In the genomic region with DNA sequence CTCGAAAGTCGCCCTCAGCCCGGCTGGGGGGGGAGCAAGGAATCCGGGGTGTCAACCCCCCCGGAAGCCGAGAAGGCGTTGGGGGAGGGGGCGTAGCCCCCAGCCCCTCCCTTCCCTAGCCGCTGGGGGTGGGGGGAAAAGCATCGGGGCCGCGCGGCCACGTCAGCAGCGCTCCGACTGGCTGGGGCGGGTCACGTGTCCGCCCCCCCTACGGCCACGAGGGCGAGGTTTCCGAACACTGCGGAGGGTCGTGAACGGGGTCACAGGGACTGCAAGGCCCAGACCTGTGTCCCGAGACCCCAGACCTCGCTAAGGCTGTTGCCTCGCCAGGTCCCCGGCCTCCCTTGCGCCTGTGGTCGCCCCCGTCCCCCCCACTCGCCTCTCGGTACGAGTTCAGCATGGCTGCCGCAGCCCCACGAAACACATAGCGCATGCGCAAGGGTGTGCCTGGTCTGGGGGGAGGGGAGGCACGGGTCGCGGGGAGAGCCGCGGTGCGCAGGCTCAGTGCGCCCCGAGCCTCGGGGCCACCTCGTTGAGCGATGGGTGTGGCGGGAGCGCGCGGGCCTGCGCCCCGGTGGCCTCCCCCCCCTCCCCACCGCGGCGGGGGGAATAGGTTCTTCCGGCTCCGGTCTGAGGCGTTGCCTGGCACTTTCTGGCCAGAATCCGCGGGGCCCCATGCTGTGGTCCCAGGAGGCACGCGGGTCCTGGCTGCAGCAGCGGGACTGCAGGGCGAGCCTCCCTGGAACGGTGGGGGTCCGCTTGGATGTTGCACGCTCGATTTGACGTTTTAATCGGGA, we compare ENCODE assay signal across 8 mouse cellular contexts. TPM values are rescaled to one million over a fixed set of nuclear protein-coding genes. Genes with fewer than 3 reads are reported as not detected.
DNase-seq lines count a peak whose midpoint lies in the region; ATAC-seq and TF ChIP-seq lines count a peak whose summit lies in the region.

A gene (minus strand): TSS at position 447 of the 797 bp plus-strand sequence.

- TF ChIP-seq POLR2A in kidney, adult 2 months (IDR thresholded peaks at IDR 0.05; ENCODE audit: low read depth, low read length): no peak
- TF ChIP-seq POLR2A in small intestine, adult 2 months (IDR thresholded peaks at IDR 0.05; ENCODE audit: low read depth, low read length): peak; percentile 81

- H3K27me3 ChIP-seq in embryonic facial prominence, embryonic 13.5 days: no peaks in the 10 kb centered on the region
- H3K27me3 ChIP-seq in kidney, adult 2 months (replicated peaks; ENCODE audit: control insufficient read depth, insufficient read depth, low read length): no peaks in the 10 kb centered on the region
- no peaks in the 10 kb centered on the region for H3K27me3 ChIP-seq in limb, embryonic 11.5 days (ENCODE audit: control insufficient read depth, insufficient read depth, low read length)
- 0 out of 2 replicates have a peak, but pooled peaks cover 4% of the 10 kb centered on the region for H3K27me3 ChIP-seq in midbrain, embryonic 13.5 days
- H3K27me3 ChIP-seq in small intestine, adult 2 months (ENCODE audit: control insufficient read depth, insufficient read depth, low read length): no peaks in the 10 kb centered on the region

- H3K9me3 ChIP-seq in embryonic facial prominence, embryonic 13.5 days: no peaks in the 10 kb centered on the region
- H3K9me3 ChIP-seq in limb, embryonic 11.5 days (ENCODE audit: control insufficient read depth, low read length): no peaks in the 10 kb centered on the region
- H3K9me3 ChIP-seq in midbrain, embryonic 13.5 days: no peaks in the 10 kb centered on the region

- H3K27ac ChIP-seq in embryonic facial prominence, embryonic 13.5 days: peak within 1 kb of the TSS; percentile 100
- peak within 1 kb of the TSS; percentile 99 for H3K27ac ChIP-seq in kidney, adult 2 months (ENCODE audit: insufficient read depth, low read depth, low read length)
- H3K27ac ChIP-seq in limb, embryonic 11.5 days (replicated peaks; ENCODE audit: low read depth, low read length): peak within 1 kb of the TSS; percentile 100
- peak within 1 kb of the TSS; percentile 100 for H3K27ac ChIP-seq in midbrain, embryonic 13.5 days
- peak within 1 kb of the TSS; percentile 100 for H3K27ac ChIP-seq in small intestine, adult 2 months (ENCODE audit: insufficient read depth, low read depth, low read length)

- H3K4me2 ChIP-seq in embryonic facial prominence, embryonic 13.5 days: peak within 1 kb of the TSS; percentile 92
- H3K4me2 ChIP-seq in limb, embryonic 11.5 days (ENCODE audit: low read depth, severe bottlenecking): peak within 1 kb of the TSS; percentile 82
- peak within 1 kb of the TSS; percentile 98 for H3K4me2 ChIP-seq in midbrain, embryonic 13.5 days (replicated peaks)

- peaks cover 28% of the 10 kb centered on the region for H3K4me1 ChIP-seq in embryonic facial prominence, embryonic 13.5 days
- H3K4me1 ChIP-seq in kidney, adult 2 months (ENCODE audit: control insufficient read depth, insufficient read depth, low read length): peaks cover 5% of the 10 kb centered on the region; the same call in 1 of the 2 replicates
- peaks cover 13% of the 10 kb centered on the region for H3K4me1 ChIP-seq in limb, embryonic 11.5 days (ENCODE audit: control insufficient read depth, insufficient read depth, low read length)
- peaks cover 26% of the 10 kb centered on the region for H3K4me1 ChIP-seq in midbrain, embryonic 13.5 days (replicated peaks)
- peaks cover 15% of the 10 kb centered on the region for H3K4me1 ChIP-seq in small intestine, adult 2 months (ENCODE audit: control insufficient read depth, insufficient read depth, insufficient read length, low read length)

- DNase-seq in 3T3-L1 (ENCODE audit: low read depth, low spot score): peak; percentile 96
- DNase-seq in adrenal gland, postnatal 4 days (ENCODE audit: low spot score in 2 of 2): peak; percentile 98
- peak; percentile 98 for DNase-seq in heart, adult 18-20 months
- DNase-seq in kidney, adult 2 months: peak; percentile 98
- peak; percentile 98 for DNase-seq in limb, embryonic 11.5 days (ENCODE audit: low spot score)

- under 1% methylated on average over 69 of the region's 75 CpGs for WGBS in embryonic facial prominence, embryonic 13.5 days
- WGBS in kidney, adult 2 months: under 1% methylated on average over 74 of the region's 75 CpGs
- 0% methylated on average over 64 of the region's 75 CpGs for WGBS in limb, embryonic 11.5 days
- under 1% methylated on average over 56 of the region's 75 CpGs for WGBS in midbrain, embryonic 13.5 days
- under 1% methylated on average over 73 of the region's 75 CpGs for WGBS in small intestine, adult 2 months

- no peak for TF ChIP-seq CTCF in kidney, adult 2 months (conservative IDR thresholded peaks at IDR 0.05; ENCODE audit: insufficient read depth, insufficient read length, low read depth, low read length)
- no peak for TF ChIP-seq CTCF in small intestine, adult 2 months (IDR thresholded peaks at IDR 0.05; ENCODE audit: extremely low read depth, insufficient read length, insufficient replicate concordance, low read depth, low read length)

- H3K4me3 ChIP-seq in embryonic facial prominence, embryonic 13.5 days: peak within 1 kb of the TSS; percentile 97
- peak within 1 kb of the TSS; percentile 99 for H3K4me3 ChIP-seq in kidney, adult 2 months (ENCODE audit: insufficient read depth, low read depth, low read length)
- H3K4me3 ChIP-seq in limb, embryonic 11.5 days (ENCODE audit: low read depth, low read length): peak within 1 kb of the TSS; percentile 99
- H3K4me3 ChIP-seq in midbrain, embryonic 13.5 days (replicated peaks): peak within 1 kb of the TSS; percentile 100
- peak within 1 kb of the TSS; percentile 95 for H3K4me3 ChIP-seq in small intestine, adult 2 months (ENCODE audit: low read depth, low read length)

- ATAC-seq in embryonic facial prominence, embryonic 13.5 days (ENCODE audit: insufficient number of reproducible peaks, insufficient read depth, low FRiP score, low TSS enrichment, low read depth): peak; percentile 63
- peak; percentile 35 for ATAC-seq in limb, embryonic 11.5 days (ENCODE audit: insufficient number of reproducible peaks, low FRiP score, low TSS enrichment, low read depth)
- peak; percentile 49 for ATAC-seq in midbrain, embryonic 13.5 days

- H3K9ac ChIP-seq in embryonic facial prominence, embryonic 13.5 days: peak within 1 kb of the TSS; percentile 98
- peak within 1 kb of the TSS; percentile 98 for H3K9ac ChIP-seq in limb, embryonic 11.5 days (ENCODE audit: low read length)
- H3K9ac ChIP-seq in midbrain, embryonic 13.5 days (replicated peaks): peak within 1 kb of the TSS; percentile 99

- H3K36me3 ChIP-seq in embryonic facial prominence, embryonic 13.5 days: peaks cover 26% of the 10 kb centered on the region
- peaks cover 9% of the 10 kb centered on the region for H3K36me3 ChIP-seq in kidney, adult 2 months (ENCODE audit: control insufficient read depth, insufficient read depth, low read length)
- H3K36me3 ChIP-seq in limb, embryonic 11.5 days (ENCODE audit: control insufficient read depth, insufficient read depth, low read length): peaks cover 6% of the 10 kb centered on the region; the same call in 1 of the 2 replicates
- peaks cover 15% of the 10 kb centered on the region for H3K36me3 ChIP-seq in midbrain, embryonic 13.5 days
- peaks cover 14% of the 10 kb centered on the region for H3K36me3 ChIP-seq in small intestine, adult 2 months (ENCODE audit: control insufficient read depth, insufficient read depth, low read length)

RNA-seq across cellular contexts. Expression of the gene that starts here (rescaled TPM):
- total RNA-seq in adrenal gland, postnatal 4 days (2021): 100 to 1,000 TPM; 225 to 226 TPM
- 122 and 142 TPM in 2 replicates for polyA plus RNA-seq in embryonic facial prominence, embryonic 13.5 days (2015; fragmentation: Nextera tagmentation; extraction: Ambion mirVana)
- 10 to 100 TPM; 64.5 to 79.0 TPM for total RNA-seq in heart, adult 18-20 months (2021)
- 110 and 117 TPM in 2 replicates for polyA plus RNA-seq in kidney, adult 2 months (2012; rRNA removed)
- polyA plus RNA-seq in limb, embryonic 11.5 days (2014; fragmentation: Nextera tagmentation; extraction: Ambion mirVana): 141 and 152 TPM in 2 replicates
- 128 and 147 TPM in 2 replicates for polyA plus RNA-seq in midbrain, embryonic 13.5 days (2015; fragmentation: Nextera tagmentation; extraction: Ambion mirVana)
- 41.2 and 73.1 TPM in 2 replicates for polyA plus RNA-seq in small intestine, adult 2 months (2012; rRNA removed)

Comparison
In these comparisons a context has a peak if more than half of its experiments do, and no peak if none do; other contexts are left out.
1. Peak in every context shown above with its lines: DNase-seq, ATAC-seq, H3K4me3 ChIP-seq and H3K27ac ChIP-seq.